Mouse (Mus musculus) liver, adult 2 months (tissue): ENCODE measurements at regions not wholly inside any gene's neighbourhood (a gene's known extent, or its start where the extent isn't known, plus 50 kb on each side); places are given as distances from the start of the nearest gene placed in this dataset.

Source experiments
- DNase-seq: peaks from one replicate; pipeline ENCODE4 v3.0.0-alpha.2; 2011; ENCODE audit warnings: low read depth, low spot score; ENCODE audit errors: extremely low read depth
- H3K27ac ChIP-seq: fragments of 200-500 bp; replicated peaks from 2 replicates; pipeline ENCODE4 v1.5.1; 2012; ENCODE audit warnings: low read depth, mild to moderate bottlenecking, control low read depth, inconsistent platforms, low read length; ENCODE audit not compliant: insufficient read depth
- H3K27me3 ChIP-seq: fragments of 200-500 bp; 2 replicates; pipeline ENCODE4 v1.6.1; 2012; ENCODE audit warnings: mild to moderate bottlenecking, moderate library complexity, low read length, inconsistent platforms; ENCODE audit not compliant: control insufficient read depth, insufficient read depth
- H3K36me3 ChIP-seq: fragments of 200-500 bp; 2 replicates; pipeline ENCODE4 v1.6.1; 2012; ENCODE audit warnings: low read length, inconsistent platforms; ENCODE audit not compliant: control insufficient read depth, insufficient read depth
- H3K4me1 ChIP-seq: fragments of 200-500 bp; 2 replicates; pipeline ENCODE4 v1.6.1; 2011; ENCODE audit warnings: low read length; ENCODE audit not compliant: control insufficient read depth, insufficient read depth
- H3K4me3 ChIP-seq: fragments of 200-500 bp; 2 replicates; pipeline ENCODE4 v1.5.1; 2011; ENCODE audit warnings: low read depth, mild to moderate bottlenecking, control low read depth, low read length, moderate library complexity; ENCODE audit not compliant: insufficient read depth
- H3K79me2 ChIP-seq: fragments of 200-500 bp; 2 replicates; pipeline ENCODE4 v1.6.1; 2012; ENCODE audit warnings: inconsistent platforms, mild to moderate bottlenecking, low read length, moderate library complexity; ENCODE audit not compliant: control insufficient read depth, insufficient read depth
- H3K9ac ChIP-seq: fragments of 200-500 bp; 2 replicates; pipeline ENCODE4 v1.6.1; 2012; ENCODE audit warnings: low read depth, mild to moderate bottlenecking, control low read depth, inconsistent platforms, low read length
- CTCF ChIP-seq: fragments of 200-500 bp; IDR thresholded peaks from 2 replicates; pipeline ENCODE4 v1.5.1; 2011; ENCODE audit warnings: low read depth, low read length, control low read depth
- POLR2A ChIP-seq: fragments of 200-500 bp; IDR thresholded peaks from 2 replicates; pipeline ENCODE4 v1.6.1; 2011; ENCODE audit warnings: low read length, control low read depth; ENCODE audit not compliant: insufficient read depth; ENCODE audit errors: extremely low read depth
- WGBS: fragments of 180-500 bp; shearing (Covaris S2); methylation state at CpG from one replicate; pipeline ENCODE4 v1.1.7; 2018; 5-methylcytosine and 5-hydroxymethylcytosine counted together

GRCm38 (mm10) chr15:88036146-88037000 is 492.3 kb downstream of the Fam19a5 start:
- Histone ChIP-seq H3K9ac (no peak overlapping the region), H3K79me2 (no peaks in the 10 kb centered on the region), H3K36me3 (no peaks in the 10 kb centered on the region), H3K27me3 (no peaks in the 10 kb centered on the region), H3K27ac (no peak overlapping the region), H3K4me1 (no peaks in the 10 kb centered on the region), H3K4me3 (no peak overlapping the region)
- no peak for TF ChIP-seq POLR2A
- TF ChIP-seq CTCF, result no peak
- DNase-seq, result no peak
- 71% methylated on average over 22 of the region's 22 CpGs for WGBS

GRCm38 (mm10) chr15:88037606-88038005 is 493.5 kb downstream of the Fam19a5 start:
- Histone ChIP-seq H3K9ac (no peak overlapping the region), H3K27me3 (no peaks in the 10 kb centered on the region), H3K79me2 (no peaks in the 10 kb centered on the region), H3K4me3 (no peak overlapping the region), H3K36me3 (no peaks in the 10 kb centered on the region), H3K4me1 (no peaks in the 10 kb centered on the region), H3K27ac (no peak overlapping the region)
- no peak for TF ChIP-seq POLR2A
- WGBS, result 83% methylated on average over 4 of the region's 4 CpGs
- no peak for DNase-seq

- Histone ChIP-seq H3K9ac (no peak overlapping the region), H3K27ac (no peak overlapping the region), H3K4me1 (no peaks in the 10 kb centered on the region), H3K27me3 (no peaks in the 10 kb centered on the region), H3K36me3 (no peaks in the 10 kb centered on the region), H3K4me3 (no peak overlapping the region), H3K79me2 (no peaks in the 10 kb centered on the region)
- no peak for DNase-seq
- 60% methylated on average over 2 of the region's 2 CpGs for WGBS
- TF ChIP-seq POLR2A, result no peak
Measured at GRCm38 (mm10) chr15:88042821-88043220, 498.7 kb downstream of the Fam19a5 start.

DNA sequence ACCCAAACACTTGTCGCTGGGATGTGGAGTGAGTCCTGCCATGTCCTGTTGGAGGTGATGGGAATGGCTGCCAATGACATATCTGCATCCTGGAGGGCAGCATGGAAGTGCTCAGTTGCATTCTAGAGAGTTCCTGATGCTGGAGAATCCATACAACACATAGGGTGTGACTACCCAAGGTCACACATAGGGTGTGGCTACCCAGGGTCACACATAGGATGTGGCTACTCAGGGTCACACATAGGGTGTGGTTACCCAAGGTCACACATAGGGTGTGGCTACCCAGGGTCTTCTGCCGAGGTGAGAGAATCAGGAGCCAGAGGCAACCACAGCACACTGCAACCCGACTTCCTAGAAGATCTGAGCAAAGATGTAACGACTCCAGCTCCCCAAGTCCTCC is 514.0 kb downstream of the Fam19a5 start:
- Histone ChIP-seq H3K4me1 (no peaks in the 10 kb centered on the region), H3K27ac (no peak overlapping the region), H3K9ac (no peak overlapping the region), H3K27me3 (no peaks in the 10 kb centered on the region), H3K36me3 (no peaks in the 10 kb centered on the region), H3K79me2 (no peaks in the 10 kb centered on the region), H3K4me3 (no peak overlapping the region)
- no peak for DNase-seq
- no peak for TF ChIP-seq CTCF
- TF ChIP-seq POLR2A, result no peak
- 63% methylated on average over 4 of the region's 4 CpGs for WGBS

- no peaks in the 10 kb centered on the region for H3K4me1 ChIP-seq
- TF ChIP-seq CTCF (no peak), POLR2A (no peak)
Measured at GRCm38 (mm10) chr15:88060935-88061334, 516.8 kb downstream of the Fam19a5 start.

DNA sequence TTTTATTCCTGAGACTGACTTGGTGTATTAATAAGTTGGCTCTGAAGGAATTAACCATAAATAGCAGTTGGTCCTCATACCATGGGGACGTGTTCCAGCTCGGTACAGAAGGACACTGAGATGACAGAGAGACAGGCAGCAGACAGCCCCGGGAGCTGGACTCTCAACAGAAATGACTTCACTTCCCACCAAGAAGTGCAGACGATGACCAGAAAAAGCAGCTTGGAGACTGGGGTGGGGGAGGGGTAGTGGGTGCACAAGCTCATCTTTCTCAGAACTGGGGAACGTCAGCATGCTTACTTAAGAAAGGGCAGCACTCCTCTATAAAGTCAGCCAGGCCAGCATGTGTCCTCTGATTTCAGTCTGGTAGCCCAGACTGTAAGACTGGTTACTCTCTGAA is 518.9 kb downstream of the Fam19a5 start:
- TF ChIP-seq CTCF (no peak), POLR2A (no peak)
- Histone ChIP-seq H3K9ac (no peak overlapping the region), H3K36me3 (no peaks in the 10 kb centered on the region), H3K4me1 (no peaks in the 10 kb centered on the region), H3K27me3 (no peaks in the 10 kb centered on the region), H3K27ac (no peak overlapping the region), H3K4me3 (no peak overlapping the region), H3K79me2 (no peaks in the 10 kb centered on the region)
- 82% methylated on average over 5 of the region's 5 CpGs for WGBS
- DNase-seq, result no peak

More at GRCm38 (mm10) chr15:88060935-88061334, 516.8 kb downstream of the Fam19a5 start:
- no peaks in the 10 kb centered on the region for H3K36me3 ChIP-seq
- no peak overlapping the region for H3K4me3 ChIP-seq
- DNase-seq, result no peak
- no peak overlapping the region for H3K9ac ChIP-seq
- no peaks in the 10 kb centered on the region for H3K27me3 ChIP-seq
- no peaks in the 10 kb centered on the region for H3K79me2 ChIP-seq
- no peak overlapping the region for H3K27ac ChIP-seq
- 80% methylated on average over 4 of the region's 4 CpGs for WGBS
